Mouse (Mus musculus): Measurements from ENCODE around the gene Prmt7.

The Prmt7 gene

DNA sequence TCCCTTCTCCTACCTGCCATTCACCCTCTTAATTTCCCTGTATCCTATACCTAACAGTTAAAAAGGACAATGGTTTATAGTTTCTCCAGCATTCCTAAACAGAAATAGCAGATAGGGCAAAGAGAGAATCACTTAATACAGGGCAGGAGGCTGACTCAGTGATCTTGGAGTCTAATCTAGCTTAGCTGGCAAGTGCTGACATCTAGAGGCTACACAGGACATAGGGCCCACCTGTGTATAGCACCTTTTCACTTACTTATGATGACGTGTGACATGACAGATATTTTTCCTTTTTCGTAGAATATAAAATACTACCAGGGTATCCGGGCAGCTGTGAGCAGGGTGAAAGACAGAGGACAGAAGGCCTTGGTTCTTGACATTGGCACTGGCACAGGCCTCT lies 8.9 kb downstream of the Prmt7 start:
- DNase-seq (ENCODE audit: low read depth): no peak

DNA sequence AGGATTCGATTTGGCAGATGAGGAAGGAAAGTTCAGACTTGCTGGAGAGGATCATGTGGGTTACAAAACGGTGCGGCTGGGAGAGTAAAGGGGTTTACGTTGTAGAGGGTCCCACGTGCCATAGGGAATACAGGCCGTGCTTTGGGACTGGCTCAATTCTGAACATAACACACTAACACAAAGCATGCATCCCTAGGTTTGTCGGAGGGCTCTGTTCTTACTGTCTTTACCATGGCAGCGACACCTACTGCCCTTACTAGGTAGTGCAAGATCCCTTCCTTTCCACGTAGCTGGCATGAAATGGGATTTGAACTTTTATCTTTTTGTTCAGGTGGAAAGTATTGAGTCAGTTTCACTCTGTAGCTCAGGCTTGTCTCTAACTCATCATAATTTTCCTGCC lies 15.9 kb downstream of the Prmt7 start:
- peak; percentile 79 for DNase-seq (ENCODE audit: low read depth)

DNA sequence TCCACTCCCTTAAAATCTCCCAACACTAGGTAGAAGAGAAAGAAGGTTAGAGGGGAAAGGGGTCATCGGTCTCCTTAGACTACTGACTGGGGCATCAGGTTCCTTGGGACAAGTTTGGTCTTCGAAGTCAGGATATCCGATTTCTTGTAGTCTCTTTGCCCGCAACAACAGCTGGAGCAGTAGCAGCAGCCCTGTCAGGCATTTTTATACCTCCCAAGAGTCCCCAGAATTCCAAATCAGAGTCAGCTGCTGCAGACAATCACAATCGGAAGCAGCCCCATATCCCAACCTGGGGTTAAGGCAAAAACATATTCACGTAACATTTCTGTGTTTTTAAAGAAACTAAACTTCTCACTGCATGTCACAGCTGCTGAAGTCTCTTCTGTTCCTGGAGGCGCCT lies 20.8 kb downstream of the Prmt7 start:
- DNase-seq (ENCODE audit: low read depth): no peak

DNA sequence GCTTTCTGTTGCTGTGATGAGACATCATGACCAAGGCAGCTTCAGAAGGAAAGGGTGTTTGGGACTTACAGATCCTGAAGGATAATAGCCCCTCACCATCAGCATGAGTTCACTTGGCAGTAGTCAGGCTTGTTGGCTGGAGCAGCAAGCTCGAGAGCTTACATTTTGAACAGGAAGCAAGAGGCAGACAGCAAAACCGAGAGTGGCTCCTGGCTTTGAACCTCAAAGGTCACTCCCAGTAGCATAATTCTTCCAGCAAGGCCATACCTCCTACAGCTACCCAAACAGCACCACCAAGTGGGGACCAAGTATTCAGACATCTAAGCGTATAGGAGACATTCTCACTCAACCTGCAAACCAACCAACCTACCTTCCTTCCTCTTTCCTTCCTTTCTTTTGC lies 22.0 kb downstream of the Prmt7 start:
- DNase-seq (ENCODE audit: low read depth): peak; percentile 44

DNA sequence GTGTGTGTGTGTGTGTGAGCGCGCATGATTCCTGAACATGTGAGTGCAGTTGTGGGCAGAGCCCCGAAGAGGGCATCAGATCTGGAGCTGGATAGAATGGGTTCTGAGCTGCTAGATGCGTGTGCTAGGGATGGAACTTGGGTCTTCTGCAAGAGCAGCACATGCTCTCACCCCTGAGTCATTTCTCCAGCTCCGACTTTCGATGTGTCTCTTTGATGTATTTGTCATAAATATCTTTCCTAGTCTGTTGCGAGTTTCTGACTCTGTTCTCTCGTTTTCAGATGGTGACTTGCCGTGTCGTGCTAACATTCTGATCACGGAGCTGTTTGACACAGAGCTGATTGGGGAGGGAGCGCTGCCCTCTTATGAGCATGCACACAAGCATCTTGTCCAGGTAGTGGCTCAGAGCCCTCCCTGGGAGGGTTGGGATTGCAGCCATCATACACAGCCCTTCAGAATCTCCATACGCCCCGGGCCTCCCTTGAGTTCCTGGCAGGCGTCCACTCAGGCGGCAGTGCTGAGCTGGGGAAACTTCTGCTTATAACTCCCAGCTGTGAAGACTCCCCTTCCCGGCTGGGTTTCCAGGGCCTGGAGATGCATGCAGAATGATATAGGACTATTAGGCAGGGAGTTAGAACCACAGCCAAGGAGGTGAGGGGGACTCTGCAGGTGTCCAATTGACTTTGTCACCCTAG lies 24.0 kb downstream of the Prmt7 start:
- no peak for DNase-seq (ENCODE audit: low read depth)

DNA sequence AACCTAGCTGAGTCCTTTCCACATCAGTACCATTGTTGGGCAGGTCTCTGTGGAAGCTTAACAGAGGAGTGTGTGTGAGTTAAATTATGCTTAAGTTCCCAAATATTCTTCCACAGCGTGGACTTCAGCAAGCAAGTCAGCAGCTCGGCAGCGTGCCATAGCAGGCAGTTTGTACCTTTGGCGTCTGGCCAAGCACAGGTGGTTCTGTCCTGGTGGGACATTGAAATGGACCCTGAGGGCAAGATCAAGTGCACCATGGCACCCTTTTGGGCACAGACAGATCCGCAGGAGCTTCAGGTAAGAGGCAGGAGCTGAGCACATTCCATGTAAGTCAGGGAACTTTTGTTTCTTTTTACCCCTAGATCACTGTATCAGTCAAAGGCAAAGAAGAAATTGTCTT lies 26.4 kb downstream of the Prmt7 start:
- no peak for DNase-seq (ENCODE audit: low read depth)

DNA sequence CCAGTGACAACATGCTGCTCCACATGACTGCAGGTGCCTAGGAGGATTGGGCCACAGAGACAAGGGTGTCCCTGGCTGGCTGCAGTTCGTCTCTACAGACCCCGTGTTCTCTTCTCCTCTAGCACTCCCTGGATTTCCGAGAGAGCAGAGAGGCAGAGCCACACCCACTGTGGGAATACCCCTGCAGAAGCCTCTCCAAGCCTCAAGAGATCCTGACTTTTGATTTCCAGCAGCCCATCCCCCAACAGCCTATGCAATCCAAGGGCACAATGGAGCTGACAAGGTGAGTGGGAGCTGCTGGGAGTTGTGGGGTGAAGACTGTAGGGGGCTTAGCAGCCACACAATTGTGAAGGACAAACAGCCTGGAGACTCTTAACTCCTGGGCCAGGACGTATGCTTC lies 39.5 kb downstream of the Prmt7 start:
- no peak for DNase-seq (ENCODE audit: low read depth)

DNA sequence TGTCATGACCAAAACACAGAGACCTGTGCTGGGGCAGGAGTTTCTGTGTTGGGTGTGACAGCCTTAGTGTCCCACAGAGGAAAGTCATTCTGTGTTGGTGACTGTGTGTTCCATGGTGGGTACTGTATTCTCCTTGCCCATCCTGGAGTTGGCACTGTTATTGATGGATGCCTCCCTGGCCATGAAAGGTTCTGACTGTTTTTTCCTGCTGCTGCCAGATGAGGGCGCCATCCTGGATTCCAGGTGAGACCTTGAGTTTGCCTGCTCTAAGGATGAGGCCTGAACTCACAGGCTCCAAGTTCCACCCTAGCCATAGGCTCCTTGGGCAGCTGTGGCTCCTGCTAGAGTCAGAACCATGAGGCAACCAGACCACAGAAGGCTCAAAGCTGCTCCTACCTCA lies 47.4 kb downstream of the Prmt7 start:
- DNase-seq (ENCODE audit: low read depth): peak; percentile 43

DNA sequence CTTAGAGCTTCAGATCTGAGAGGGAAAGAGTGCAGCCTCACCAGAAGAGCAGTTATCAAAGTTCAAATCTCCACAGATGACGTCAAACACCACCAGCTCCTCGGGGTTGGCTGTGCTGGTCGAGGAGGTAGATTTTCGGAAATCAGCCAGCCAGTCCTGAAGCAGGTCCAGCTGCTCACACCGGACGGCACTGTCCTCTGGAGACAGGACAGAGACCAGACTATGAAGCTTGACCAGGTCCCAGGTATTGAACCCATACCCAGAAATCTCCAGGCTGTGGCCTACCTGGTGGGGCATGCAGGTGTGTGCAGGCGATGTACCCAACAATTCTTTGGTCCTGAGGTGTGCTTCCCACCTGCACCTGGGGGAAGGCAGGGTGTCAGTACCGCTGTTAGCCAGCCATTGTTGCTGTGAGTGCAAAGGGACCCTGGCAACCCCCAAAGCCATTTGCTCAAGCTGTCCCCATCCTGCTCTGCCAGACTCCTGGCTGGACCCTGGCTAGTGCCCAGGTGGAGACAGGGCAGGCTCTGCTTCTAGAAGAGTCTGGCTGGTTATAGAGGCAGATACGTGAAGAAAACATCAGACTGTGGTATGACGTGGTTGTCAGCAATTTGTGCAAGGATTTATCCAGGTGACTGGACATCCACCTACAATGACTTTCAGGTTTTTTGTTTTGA lies 49.0 kb downstream of the Prmt7 start:
- DNase-seq (ENCODE audit: low read depth): peak; percentile 49

DNA sequence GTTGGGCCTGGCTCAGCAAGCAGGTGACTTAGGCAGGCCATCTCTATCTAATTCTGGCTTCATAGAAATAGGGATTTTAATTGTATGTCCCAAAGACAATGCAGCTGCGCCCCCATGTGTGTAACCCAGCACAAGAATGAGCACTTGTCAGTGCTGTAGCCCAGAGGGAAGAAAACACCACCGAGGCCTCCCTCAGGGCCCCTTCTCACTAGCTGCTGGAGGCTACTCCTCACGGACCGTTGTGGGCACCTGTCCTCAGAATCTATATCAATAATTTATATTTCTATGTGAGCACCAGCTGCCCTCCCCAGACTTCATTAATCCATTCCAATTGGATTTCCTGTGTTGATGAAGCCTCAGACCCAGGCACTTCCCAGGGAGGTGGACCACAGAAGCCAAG lies 50.2 kb downstream of the Prmt7 start:
- no peak for DNase-seq (ENCODE audit: low read depth)

DNA sequence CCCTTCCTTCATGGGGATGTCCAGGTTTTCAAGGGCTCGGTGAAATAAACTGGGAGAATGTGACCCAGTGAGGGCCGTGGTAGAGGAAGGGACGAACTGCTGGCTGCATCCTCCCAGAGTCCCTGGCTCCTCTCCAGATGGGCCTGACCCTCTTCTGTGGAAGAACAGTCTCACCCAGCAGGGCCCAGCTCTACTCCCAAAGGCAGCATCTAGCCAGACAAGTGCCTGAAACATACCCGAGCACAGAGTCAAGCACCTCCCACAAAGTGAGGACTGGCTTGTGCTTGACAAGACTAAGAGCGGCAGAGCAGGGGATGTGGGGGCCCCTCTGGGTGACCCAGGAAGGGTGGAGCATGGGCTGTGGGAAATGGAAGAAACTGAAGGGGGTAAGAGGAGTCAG lies 51.6 kb downstream of the Prmt7 start:
- no peak for DNase-seq (ENCODE audit: low read depth)

DNA sequence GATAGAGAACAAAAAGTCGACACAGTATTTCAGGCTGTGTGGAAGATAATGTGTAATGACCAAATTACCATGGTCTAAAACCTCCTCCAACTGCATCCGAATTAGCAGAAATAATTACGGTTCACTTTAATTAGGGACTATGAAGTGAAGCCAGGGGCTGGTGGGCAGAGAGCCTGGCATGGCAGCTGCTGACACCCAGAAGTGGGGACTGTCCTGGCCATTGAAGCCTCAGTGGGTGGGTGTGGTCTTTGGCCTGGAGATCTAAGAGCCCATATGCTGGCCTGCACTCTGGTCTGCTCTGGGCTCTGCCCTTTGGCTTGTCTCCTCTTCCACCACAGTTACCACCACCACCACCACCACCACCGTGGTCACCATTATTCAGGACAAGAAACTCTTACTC lies 53.2 kb downstream of the Prmt7 start:
- DNase-seq (ENCODE audit: low read depth): no peak

DNA sequence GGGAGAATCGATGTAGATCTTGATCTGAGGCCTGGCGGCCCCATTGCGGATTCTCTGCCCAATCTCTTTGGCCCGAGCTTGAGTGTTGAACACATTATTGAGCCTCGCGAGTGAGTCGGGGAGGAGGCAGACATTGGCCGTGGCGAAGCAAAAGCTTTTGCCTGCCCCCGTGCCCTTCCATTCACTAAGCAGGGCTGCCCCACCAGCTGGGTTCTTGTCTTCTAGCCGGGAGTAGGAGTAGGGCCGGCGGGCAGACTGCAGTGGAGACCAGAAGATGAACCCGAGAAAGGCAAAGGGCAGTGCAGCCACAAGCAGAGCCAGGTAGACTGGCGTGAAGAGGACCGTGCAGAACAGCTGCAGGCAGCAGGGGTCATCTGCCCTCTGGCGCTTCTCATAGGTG lies 54.7 kb downstream of the Prmt7 start:
- no peak for DNase-seq (ENCODE audit: low read depth)

DNA sequence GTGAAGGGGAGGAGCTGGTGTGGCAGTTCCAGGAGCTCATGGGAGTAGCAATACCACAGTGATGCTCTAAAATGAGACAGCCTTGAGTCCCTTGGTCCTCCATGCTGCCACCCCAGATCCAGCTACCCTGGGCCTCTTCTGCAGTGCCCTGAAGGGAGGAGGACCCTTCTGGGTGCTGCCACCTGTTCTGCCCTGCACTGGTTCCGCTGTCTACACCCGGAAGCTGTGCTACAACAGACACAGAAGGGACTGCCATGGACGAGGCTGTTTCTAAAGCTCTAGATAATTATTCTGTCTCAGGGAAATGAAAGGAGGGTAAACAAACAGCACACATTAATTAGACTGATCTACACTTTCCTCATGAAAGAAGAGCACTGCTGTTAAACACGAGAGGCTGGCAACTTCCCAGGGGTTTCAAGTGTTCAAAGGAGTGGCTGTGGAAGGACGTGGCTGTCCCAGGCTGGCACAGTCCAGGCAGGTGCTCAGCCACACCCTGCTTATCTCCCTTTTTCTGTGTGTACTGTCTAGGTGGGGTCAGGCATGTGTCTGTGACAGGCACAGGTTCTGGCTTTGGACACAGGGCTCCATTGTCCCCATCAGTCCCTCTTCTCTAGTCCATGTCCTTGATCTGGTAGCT lies 58.1 kb downstream of the Prmt7 start:
- no peak for DNase-seq (ENCODE audit: low read depth)

DNA sequence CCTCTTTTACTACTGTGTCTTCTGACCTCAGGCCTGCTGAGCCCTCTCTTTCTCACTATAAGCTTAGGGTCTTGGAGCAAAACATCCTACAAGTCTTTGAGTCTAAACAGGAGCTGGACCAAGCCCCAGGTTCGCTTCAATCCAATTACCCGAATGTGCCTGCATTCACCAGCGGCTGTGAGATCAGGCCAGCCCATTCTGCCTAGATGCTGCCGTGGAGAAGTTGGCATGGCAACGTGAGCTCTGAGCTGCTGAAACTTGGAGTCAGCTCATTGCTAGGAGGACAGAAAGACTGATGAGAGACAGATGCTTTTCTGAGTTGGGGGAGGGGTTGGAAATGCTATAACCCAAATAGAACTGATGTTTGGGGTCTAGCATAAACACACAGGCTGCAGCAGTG lies 60.1 kb downstream of the Prmt7 start:
- DNase-seq (ENCODE audit: low read depth): no peak

DNA sequence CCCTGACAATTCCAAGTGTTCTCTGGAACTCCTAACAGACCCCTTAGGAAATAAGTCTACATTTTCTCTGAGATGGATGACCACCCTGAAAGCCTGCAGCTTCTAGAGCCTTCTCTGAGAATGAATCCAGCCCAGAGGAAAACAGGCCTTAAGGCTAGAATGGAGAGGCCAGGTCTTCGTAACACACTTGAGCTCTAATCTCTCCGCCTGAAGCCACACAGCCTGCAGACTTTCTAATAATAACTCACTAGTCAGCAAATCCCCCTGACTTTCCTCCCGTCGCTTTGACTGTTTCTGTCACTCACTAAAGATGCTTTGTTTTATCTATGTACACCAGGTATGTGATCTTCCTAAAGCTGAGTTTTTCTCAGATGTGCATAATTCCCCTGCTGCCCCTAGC lies 60.6 kb downstream of the Prmt7 start:
- no peak for DNase-seq (ENCODE audit: low read depth)

DNA sequence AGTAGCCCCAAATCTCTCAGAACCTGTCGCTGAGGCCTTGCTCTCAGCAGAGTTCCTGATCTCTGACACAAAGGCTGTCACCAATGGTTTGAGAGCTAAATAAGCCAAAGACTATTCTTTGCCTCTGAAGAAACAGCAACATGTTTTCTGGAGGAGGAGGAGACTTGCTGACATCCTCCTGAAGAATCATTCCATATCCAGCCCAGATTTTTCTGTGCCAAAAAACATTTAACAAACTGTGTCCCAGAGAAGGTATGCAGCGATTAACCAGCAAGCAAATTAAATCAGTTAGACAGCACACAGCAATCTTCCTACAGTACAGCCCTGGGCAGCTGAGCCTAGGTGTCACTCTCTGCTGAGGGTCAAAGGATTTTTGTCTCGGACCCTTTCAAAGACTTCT lies 62.7 kb downstream of the Prmt7 start:
- no peak for DNase-seq (ENCODE audit: low read depth)

DNA sequence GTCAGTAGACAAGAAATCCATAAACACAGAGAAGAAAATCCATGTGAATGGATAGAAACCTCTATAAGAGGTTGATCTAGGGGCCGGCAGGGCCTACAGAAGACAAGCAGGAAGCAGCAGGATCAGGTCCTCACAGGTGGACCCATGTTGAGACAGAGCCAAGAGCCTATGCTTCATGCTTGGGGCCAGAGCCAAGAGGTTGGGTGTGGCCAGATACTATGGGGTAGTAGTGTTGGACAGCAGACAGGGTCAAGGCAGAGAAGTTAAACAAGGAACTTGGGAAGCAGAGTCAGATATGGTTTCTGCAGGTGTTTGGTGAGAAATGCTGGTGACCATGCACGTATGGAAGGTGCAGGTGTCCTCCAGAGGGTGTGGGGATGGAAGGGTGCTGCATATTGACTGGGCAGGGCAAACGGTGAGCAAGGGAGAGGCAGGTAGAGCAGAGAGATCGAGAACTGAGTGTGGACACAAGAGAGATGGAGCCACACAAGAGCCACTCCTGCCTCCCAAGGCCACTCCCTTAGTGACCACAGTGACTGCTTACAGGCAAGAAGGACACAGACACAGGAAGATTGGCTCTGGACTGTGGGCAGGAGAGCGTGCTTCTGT lies 66.1 kb downstream of the Prmt7 start:
- no peak for DNase-seq (ENCODE audit: low read depth)

DNA sequence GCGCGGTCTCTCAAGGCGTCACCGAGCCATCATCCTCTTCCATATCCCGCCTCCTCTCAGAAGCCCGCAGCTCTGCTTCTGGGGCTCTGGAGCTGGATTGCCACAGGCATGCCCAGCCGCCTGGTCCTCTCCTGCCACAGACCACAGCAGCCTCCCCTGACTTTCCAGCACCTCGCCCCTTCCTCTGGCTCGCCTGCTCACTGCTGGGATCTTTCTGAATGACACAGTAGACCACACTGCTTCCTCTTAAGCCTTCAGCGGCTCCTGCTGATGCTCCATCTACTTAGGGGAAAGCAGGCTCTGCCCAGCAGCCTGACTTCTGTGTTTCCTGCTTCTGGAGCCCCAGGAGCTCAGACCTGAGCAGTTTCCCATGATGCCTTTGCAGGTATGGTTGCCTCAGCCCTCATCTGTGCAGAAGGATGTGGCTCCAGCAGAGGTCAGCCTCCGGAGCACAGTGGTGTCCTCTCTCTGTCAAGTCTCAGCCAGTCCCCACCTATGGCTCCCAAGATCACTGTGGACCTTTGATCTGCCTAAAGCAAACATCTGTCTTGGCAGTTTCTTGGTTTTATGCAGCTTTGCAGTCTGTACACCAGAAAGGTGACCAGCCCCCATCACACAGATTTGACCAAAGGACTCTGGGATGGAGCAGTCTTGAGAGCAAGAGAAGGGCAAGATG lies 67.8 kb downstream of the Prmt7 start:
- DNase-seq (ENCODE audit: low read depth): no peak

DNA sequence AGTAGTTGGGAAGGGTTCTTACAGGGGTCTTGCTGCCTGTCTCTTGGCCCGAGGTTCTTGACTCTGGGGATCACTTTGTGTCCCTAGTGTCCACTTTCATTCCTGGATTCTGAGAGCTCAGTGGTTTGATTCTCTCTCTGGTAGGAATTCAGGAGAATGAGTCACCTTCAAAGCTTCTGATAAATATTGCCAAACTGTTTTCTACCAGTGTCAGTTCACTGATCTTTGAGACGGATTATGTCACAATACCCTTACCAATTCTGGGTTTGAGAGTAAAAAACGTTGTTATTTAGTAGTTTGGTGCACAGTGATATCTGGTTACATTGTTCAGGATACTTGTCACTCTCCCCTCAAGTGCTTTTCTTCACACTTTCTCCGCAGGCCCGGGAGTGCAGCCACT lies 69.4 kb downstream of the Prmt7 start:
- DNase-seq (ENCODE audit: low read depth): no peak

DNA sequence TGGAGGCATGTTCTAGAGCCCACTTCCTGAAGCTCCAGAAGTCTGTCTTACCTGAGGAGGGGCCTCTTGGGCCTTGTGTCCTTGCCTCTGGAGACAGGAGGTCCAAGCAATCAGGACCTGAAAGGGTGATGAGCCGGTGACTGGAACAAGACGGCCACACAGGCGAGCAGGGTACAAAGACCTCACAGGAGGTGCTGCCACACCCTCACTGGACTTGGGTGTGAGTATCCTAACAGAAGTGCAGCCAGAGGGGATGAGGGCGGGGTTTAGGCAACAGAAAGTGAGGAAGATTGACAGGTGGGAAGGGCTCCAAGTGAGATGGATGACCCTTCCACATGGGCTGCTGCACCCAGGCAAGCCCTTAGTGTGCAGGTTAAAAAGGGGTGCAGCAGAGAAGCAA lies 70.1 kb downstream of the Prmt7 start:
- DNase-seq (ENCODE audit: low read depth): no peak

DNA sequence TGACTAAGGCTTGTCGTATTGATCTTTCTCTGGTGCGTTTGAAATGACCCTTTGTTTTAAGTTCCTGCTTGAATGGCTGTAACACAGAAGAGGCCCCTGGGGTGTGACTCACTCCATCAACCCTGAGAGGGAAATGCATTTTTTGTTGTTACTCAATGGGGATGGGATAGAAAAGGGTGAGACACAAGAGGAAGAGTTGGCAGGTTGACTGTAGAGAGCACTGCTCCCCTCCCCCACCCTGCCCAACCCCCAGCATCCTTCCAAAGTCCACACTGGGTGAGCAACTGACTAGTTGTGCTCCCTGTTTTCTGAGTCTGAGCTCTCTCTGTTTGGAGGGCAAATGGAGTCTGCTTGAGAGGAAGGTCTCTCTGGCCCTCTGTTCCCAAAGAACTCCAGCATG lies 76.7 kb downstream of the Prmt7 start:
- no peak for DNase-seq (ENCODE audit: low read depth)

DNA sequence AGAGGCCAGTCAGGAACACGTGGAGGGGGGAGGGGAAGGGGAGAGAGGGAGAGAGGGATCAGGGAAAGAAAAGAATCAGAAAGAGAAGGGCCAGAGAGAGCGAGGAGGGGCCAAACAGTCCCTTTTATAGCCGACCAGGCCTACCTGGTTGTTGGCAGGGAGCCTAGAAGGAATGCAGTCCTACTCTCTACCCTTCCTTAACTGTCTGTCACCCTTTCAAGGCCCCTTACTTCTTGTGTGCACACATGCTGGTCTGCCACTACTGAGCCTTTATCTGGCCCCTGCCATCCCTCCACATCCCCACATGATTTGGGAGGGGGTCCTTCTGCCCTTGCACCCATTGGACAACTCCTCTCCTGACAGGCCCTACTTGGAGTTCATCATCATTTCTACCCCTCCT lies 78.0 kb downstream of the Prmt7 start:
- DNase-seq (ENCODE audit: low read depth): no peak

Data from induced T-regulatory cell, adult 2 months (primary cell).